Mouse (Mus musculus): ENCODE measurements around the gene Rps6ka2.

GRCm38 (mm10) chr17:7245078-7245477 lies 75.2 kb downstream of the Rps6ka2 start:
- no peak for TF ChIP-seq CTCF (IDR thresholded peaks at IDR 0.05; ENCODE audit: control insufficient read depth, insufficient read depth, low read length)
- TF ChIP-seq POLR2A (IDR thresholded peaks at IDR 0.05; ENCODE audit: borderline replicate concordance, control insufficient read depth, low read depth, low read length): no peak
